Comparison of ENCODE assay signal across 8 mouse cellular contexts in the genomic region with DNA sequence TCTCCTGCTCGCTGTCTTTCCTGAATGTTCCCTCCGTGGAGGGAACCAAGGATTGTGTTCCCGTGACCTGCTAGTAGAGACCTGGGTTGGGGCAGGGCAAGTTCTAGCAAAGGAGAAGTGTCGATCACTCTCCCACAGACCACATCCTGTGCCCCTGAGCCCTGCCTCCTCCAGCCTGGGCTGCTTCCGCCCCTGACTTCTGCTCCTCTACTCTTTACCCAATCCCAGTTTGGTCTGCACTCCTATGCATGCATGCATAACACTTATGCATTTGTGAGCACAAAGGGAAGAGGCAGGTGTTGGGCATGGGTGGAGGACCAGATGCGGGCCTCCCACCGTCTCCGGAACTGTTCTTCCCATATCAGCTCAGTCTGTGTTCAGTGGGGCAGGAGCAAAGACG. TPM values are rescaled to one million over a fixed set of nuclear protein-coding genes. Genes with fewer than 3 reads are reported as not detected.
DNase-seq lines count a peak whose midpoint lies in the region; ATAC-seq and TF ChIP-seq lines count a peak whose summit lies in the region.

No protein-coding gene starts in this region.

- DNase-seq in 416B (ENCODE audit: low read depth) = peak; percentile 87
- DNase-seq in G1E (ENCODE audit: low spot score) = peak; percentile 83
- DNase-seq in heart, embryonic 10.5 days (ENCODE audit: low spot score) = no peak
- peak; percentile 61 for DNase-seq in kidney, postnatal 0 days (ENCODE audit: low spot score)
- DNase-seq in lung, postnatal 36 days = peak; percentile 76
- peak; percentile 91 to 92 for DNase-seq in spleen, postnatal 36 days (ENCODE audit: low spot score in 2 of 2)
- no peak for DNase-seq in cerebellum, adult 18-20 months
- no peak for DNase-seq in adrenal gland, postnatal 25 days

- peaks cover 58% of the 10 kb centered on the region for H3K36me3 ChIP-seq in G1E (replicated peaks)
- H3K36me3 ChIP-seq in heart, embryonic 10.5 days = peaks cover 30% of the 10 kb centered on the region
- peaks cover 22% of the 10 kb centered on the region; the same call in 1 of the 2 replicates for H3K36me3 ChIP-seq in kidney, postnatal 0 days (ENCODE audit: insufficient read depth, low read length)

- TF ChIP-seq CTCF in G1E (IDR thresholded peaks at IDR 0.05; ENCODE audit: low read depth, low read length) = no peak
- TF ChIP-seq CTCF in kidney, postnatal 0 days (IDR thresholded peaks at IDR 0.05; ENCODE audit: low read depth) = no peak

- peak; percentile 51 for ATAC-seq in G1E (ENCODE audit: extremely low read depth, insufficient number of reproducible peaks, low FRiP score, poor library complexity, severe bottlenecking)
- ATAC-seq in kidney, postnatal 0 days (replicated peaks; ENCODE audit: low FRiP score, low read depth) = no peak

- H3K9me3 ChIP-seq in G1E (replicated peaks) = no peaks in the 10 kb centered on the region
- no peaks in the 10 kb centered on the region for H3K9me3 ChIP-seq in heart, embryonic 10.5 days
- no peaks in the 10 kb centered on the region for H3K9me3 ChIP-seq in kidney, postnatal 0 days (replicated peaks; ENCODE audit: low read length)

- WGBS in heart, embryonic 10.5 days = 55% methylated on average over 9 of the region's 9 CpGs
- 27% methylated on average over 9 of the region's 9 CpGs for WGBS in kidney, postnatal 0 days

- H3K4me1 ChIP-seq in G1E (ENCODE audit: insufficient read depth, low read depth, low read length) = peaks cover 53% of the 10 kb centered on the region
- peaks cover 27% of the 10 kb centered on the region for H3K4me1 ChIP-seq in heart, embryonic 10.5 days
- peaks cover 23% of the 10 kb centered on the region; the same call in 1 of the 2 replicates for H3K4me1 ChIP-seq in kidney, postnatal 0 days (replicated peaks; ENCODE audit: insufficient read depth, low read length)

- H3K27ac ChIP-seq in heart, embryonic 10.5 days = peak overlapping the region; percentile 92; the same call in 1 of the 2 replicates
- H3K27ac ChIP-seq in kidney, postnatal 0 days = peak overlapping the region; percentile 96

- H3K9ac ChIP-seq in kidney, postnatal 0 days (ENCODE audit: low read depth, low read length) = peak overlapping the region; percentile 78

- peak overlapping the region; percentile 88; the same call in 1 of the 2 replicates for H3K4me3 ChIP-seq in G1E (ENCODE audit: low read depth, low read length)
- peak overlapping the region; percentile 19 for H3K4me3 ChIP-seq in heart, embryonic 10.5 days
- H3K4me3 ChIP-seq in kidney, postnatal 0 days (replicated peaks; ENCODE audit: low read depth, low read length) = peak overlapping the region; percentile 74

- H3K27me3 ChIP-seq in G1E (ENCODE audit: insufficient read depth, low read length) = no peaks in the 10 kb centered on the region
- H3K27me3 ChIP-seq in heart, embryonic 10.5 days (ENCODE audit: insufficient read depth, poor library complexity, severe bottlenecking) = no peaks in the 10 kb centered on the region
- no peaks in the 10 kb centered on the region for H3K27me3 ChIP-seq in kidney, postnatal 0 days (ENCODE audit: insufficient read depth, low read length)

- peak overlapping the region; percentile 64 for H3K4me2 ChIP-seq in kidney, postnatal 0 days (ENCODE audit: low read length)

RNA-seq across cellular contexts. Expression of a gene that starts 2.2 kb away (rescaled TPM):
- total RNA-seq in G1E (2014; fragmentation: Nextera tagmentation) (27.2 and 44.5 TPM in 2 replicates), G1E (2017) (9.5 and 11.4 TPM in 2 replicates)
- 11.0 and 14.5 TPM in 2 replicates for polyA plus RNA-seq in G1E (2012)
- 7.7 and 9.8 TPM in 2 replicates for polyA plus RNA-seq in heart, embryonic 10.5 days (2016; fragmentation: Nextera tagmentation; extraction: Ambion mirVana)
- 5.3 and 6.2 TPM in 2 replicates for polyA plus RNA-seq in kidney, postnatal 0 days (2015; fragmentation: Nextera tagmentation; extraction: Ambion mirVana)
- total RNA-seq in adrenal gland, postnatal 25 days (2021) = 13.4 and 18.2 TPM in 2 replicates

RNA-seq across cellular contexts. Expression of a gene that starts 2.2 kb away (rescaled TPM):
- 92.8 and 98.9 TPM in 2 replicates for total RNA-seq in G1E (2014; fragmentation: Nextera tagmentation)
- total RNA-seq in G1E (2017) = 20.6 and 23.3 TPM in 2 replicates
- 192 and 269 TPM in 2 replicates for polyA plus RNA-seq in G1E (2012)
- 23.3 and 23.7 TPM in 2 replicates for polyA plus RNA-seq in heart, embryonic 10.5 days (2016; fragmentation: Nextera tagmentation; extraction: Ambion mirVana)
- polyA plus RNA-seq in kidney, postnatal 0 days (2015; fragmentation: Nextera tagmentation; extraction: Ambion mirVana) = 42.6 and 42.9 TPM in 2 replicates
- 19.3 and 35.7 TPM in 2 replicates for total RNA-seq in adrenal gland, postnatal 25 days (2021)

RNA-seq across cellular contexts. Expression of a gene that starts 2.4 kb away (rescaled TPM):
- not detected in 2 replicates for total RNA-seq in G1E (2014; fragmentation: Nextera tagmentation)
- 0.06 and 0.11 TPM in 2 replicates for total RNA-seq in G1E (2017)
- polyA plus RNA-seq in G1E (2012) = 0.05 and 0.06 TPM in 2 replicates
- polyA plus RNA-seq in heart, embryonic 10.5 days (2016; fragmentation: Nextera tagmentation; extraction: Ambion mirVana) = 0.28 and 0.31 TPM in 2 replicates
- polyA plus RNA-seq in kidney, postnatal 0 days (2015; fragmentation: Nextera tagmentation; extraction: Ambion mirVana) = 0.14 and 0.17 TPM in 2 replicates
- total RNA-seq in adrenal gland, postnatal 25 days (2021) = 1.0 and 2.2 TPM in 2 replicates

RNA-seq across cellular contexts. Expression of a gene that starts 10.0 kb away (rescaled TPM):
- total RNA-seq in G1E (2014; fragmentation: Nextera tagmentation) = 39.2 and 56.5 TPM in 2 replicates
- total RNA-seq in G1E (2017) = 7.9 and 10.5 TPM in 2 replicates
- polyA plus RNA-seq in G1E (2012) = 41.8 and 58.3 TPM in 2 replicates
- 4.8 and 6.4 TPM in 2 replicates for polyA plus RNA-seq in heart, embryonic 10.5 days (2016; fragmentation: Nextera tagmentation; extraction: Ambion mirVana)
- polyA plus RNA-seq in kidney, postnatal 0 days (2015; fragmentation: Nextera tagmentation; extraction: Ambion mirVana) = 5.3 and 5.4 TPM in 2 replicates
- total RNA-seq in adrenal gland, postnatal 25 days (2021) = 10.0 and 14.0 TPM in 2 replicates

RNA-seq across cellular contexts. Expression of a gene that starts 14.3 kb away (rescaled TPM):
- not detected in 2 replicates for total RNA-seq in G1E (2014; fragmentation: Nextera tagmentation)
- 0.11 and 0.12 TPM in 2 replicates for total RNA-seq in G1E (2017)
- polyA plus RNA-seq in G1E (2012) = not detected in 2 replicates
- 0.60 and 0.74 TPM in 2 replicates for polyA plus RNA-seq in heart, embryonic 10.5 days (2016; fragmentation: Nextera tagmentation; extraction: Ambion mirVana)
- polyA plus RNA-seq in kidney, postnatal 0 days (2015; fragmentation: Nextera tagmentation; extraction: Ambion mirVana) = 1.3 and 1.4 TPM in 2 replicates
- total RNA-seq in adrenal gland, postnatal 25 days (2021) = 4.9 and 5.7 TPM in 2 replicates

Comparison
In these comparisons a context has a peak if more than half of its experiments do, and no peak if none do; other contexts are left out.
1. DNase-seq: peak in 416B (single experiment), G1E (single experiment), kidney, postnatal 0 days (single experiment), lung, postnatal 36 days (single experiment) and spleen, postnatal 36 days (2 of 2); none in heart, embryonic 10.5 days (single experiment), cerebellum, adult 18-20 months (0 of 2) and adrenal gland, postnatal 25 days (single experiment).
2. H3K4me3 ChIP-seq: peak in every context shown above with its lines; median percentile 88 in G1E; 74 in kidney, postnatal 0 days; 19 in heart, embryonic 10.5 days.